Comparison of ENCODE assay signal across 8 mouse cellular contexts in genomic region chr10:8682900-8683299, GRCm38 (mm10).
DNase-seq lines count a peak whose midpoint lies in the region; ATAC-seq and TF ChIP-seq lines count a peak whose summit lies in the region.

No protein-coding gene starts in this region.

- DNase-seq in liver = peak; percentile 60
- peak; percentile 87 for DNase-seq in NIH3T3 (ENCODE audit: low read depth)
- peak; percentile 34 for DNase-seq in cerebellum, adult 8-10 months
- peak; percentile 35 to 52 for DNase-seq in left cerebral cortex, adult 2 months (ENCODE audit: extremely low spot score in 1 of 2, low spot score in 2 of 2)
- peak; percentile 74 for DNase-seq in naive thymus-derived CD4-positive, alpha-beta T cell, adult 2 months (ENCODE audit: low read depth)

- peak; percentile 74 for TF ChIP-seq CTCF in left cerebral cortex, adult 2 months (IDR thresholded peaks at IDR 0.05)

- no peak overlapping the region for H3K4me3 ChIP-seq in liver, embryonic 12.5 days
- H3K4me3 ChIP-seq in left cerebral cortex, adult 2 months = no peak overlapping the region

- no peaks in the 10 kb centered on the region for H3K36me3 ChIP-seq in liver, embryonic 12.5 days

- no peaks in the 10 kb centered on the region for H3K27me3 ChIP-seq in liver, embryonic 12.5 days (replicated peaks)

- intact Hi-C loops in left cerebral cortex, adult 2 months (cut with DNase I) = loop anchor here (10.0 kb wide), 2 partner anchors 358 to 438 kb away; no protein-coding TSS in a partner anchor

- H3K4me2 ChIP-seq in liver, embryonic 12.5 days = no peak overlapping the region

- 20% methylated on average over 4 of the region's 4 CpGs for WGBS in liver, embryonic 12.5 days (ENCODE audit: insufficient replicate concordance)

- ATAC-seq in liver, embryonic 12.5 days = no peak
- ATAC-seq in granulocyte monocyte progenitor cell, adult 5-6 weeks (replicated peaks; ENCODE audit: poor library complexity, severe bottlenecking) = peak; percentile 88
- no peak for ATAC-seq in erythroid progenitor cell, adult 5-6 weeks (replicated peaks; ENCODE audit: low FRiP score, poor library complexity, severe bottlenecking)

- H3K9ac ChIP-seq in liver, embryonic 12.5 days = no peak overlapping the region

- H3K27ac ChIP-seq in liver, embryonic 12.5 days = no peak overlapping the region
- H3K27ac ChIP-seq in left cerebral cortex, adult 2 months = no peak overlapping the region

- 0 out of 2 replicates have a peak, but pooled peaks cover 4% of the 10 kb centered on the region for H3K9me3 ChIP-seq in liver, embryonic 12.5 days (replicated peaks)

- no peaks in the 10 kb centered on the region for H3K4me1 ChIP-seq in liver, embryonic 12.5 days

Comparison
In these comparisons a context has a peak if more than half of its experiments do, and no peak if none do; other contexts are left out.
1. DNase-seq: peak in every context shown above with its lines; median percentile 87 in NIH3T3; 74 in naive thymus-derived CD4-positive, alpha-beta T cell, adult 2 months; 60 in liver; 44 in left cerebral cortex, adult 2 months; 34 in cerebellum, adult 8-10 months.